Mouse (Mus musculus) testis, adult 2 months (tissue): ENCODE measurements around the gene Pskh1. TPM values are rescaled to one million over a fixed set of nuclear protein-coding genes. Genes with fewer than 3 reads are reported as not detected.

Experiments
- H3K27ac ChIP-seq: fragments of 200-500 bp; 2 replicates; pipeline ENCODE4 v1.5.1; 2012; ENCODE audit warnings: low read depth, low read length; ENCODE audit not compliant: control insufficient read depth, insufficient read depth
- H3K27me3 ChIP-seq: fragments of 200-500 bp; 2 replicates; pipeline ENCODE4 v1.6.1; 2012; ENCODE audit warnings: mild to moderate bottlenecking, low read length, moderate library complexity; ENCODE audit not compliant: control insufficient read depth, insufficient read depth
- H3K36me3 ChIP-seq: fragments of 200-500 bp; 2 replicates; pipeline ENCODE4 v1.6.1; 2012; ENCODE audit warnings: mild to moderate bottlenecking, low read length; ENCODE audit not compliant: control insufficient read depth, insufficient read depth
- H3K4me1 ChIP-seq: fragments of 200-500 bp; 2 replicates; pipeline ENCODE4 v1.6.1; 2012; ENCODE audit warnings: low read length; ENCODE audit not compliant: control insufficient read depth, insufficient read depth
- H3K4me3 ChIP-seq: fragments of 200-500 bp; 2 replicates; pipeline ENCODE4 v1.5.1; 2012; ENCODE audit warnings: low read depth, mild to moderate bottlenecking, low read length, moderate library complexity, mixed read lengths; ENCODE audit not compliant: control insufficient read depth
- CTCF ChIP-seq: fragments of 200-500 bp; IDR thresholded peaks from 2 replicates; pipeline ENCODE4 v1.5.1; 2012; ENCODE audit warnings: low read depth, mild to moderate bottlenecking, inconsistent platforms, low read length, moderate library complexity; ENCODE audit not compliant: control insufficient read depth, insufficient read depth, insufficient replicate concordance
- POLR2A ChIP-seq: fragments of 200-500 bp; IDR thresholded peaks from 2 replicates; pipeline ENCODE4 v1.6.1; 2012; ENCODE audit warnings: low read depth, mild to moderate bottlenecking, inconsistent platforms, low read length, moderate library complexity; ENCODE audit not compliant: control insufficient read depth
- polyA plus RNA-seq: library from polyadenylated mRNA; depleted of rRNA; stranded (reverse); fragments of >200 nt; gene quantifications from 2 replicates; pipeline ENCODE4 v1.2.3, GENCODE M21; 2012

Pskh1 gene
- polyA plus RNA-seq, 1 experiment, result 19.4 TPM

DNA sequence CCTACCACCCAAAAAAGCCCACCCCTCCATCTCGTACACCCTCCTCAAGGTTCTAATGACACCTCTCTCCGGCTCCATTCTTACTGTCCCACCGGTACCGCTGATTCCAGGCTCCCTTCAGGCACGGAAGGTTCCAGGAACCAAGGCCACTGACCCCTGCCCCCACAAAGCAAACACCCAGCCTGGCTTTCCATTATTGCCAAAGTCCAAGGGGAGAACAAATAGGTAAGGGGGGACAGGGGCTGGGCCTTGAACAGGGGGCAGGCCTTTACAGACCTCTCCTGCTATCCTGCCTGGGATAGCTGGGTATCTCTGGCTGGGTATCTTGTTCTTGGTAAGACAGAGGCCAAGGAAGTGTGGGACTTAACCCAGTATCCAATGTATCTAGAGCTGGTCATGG is 42.3 kb downstream of the Pskh1 start:
- TF ChIP-seq CTCF (no peak), POLR2A (no peak)
- Histone ChIP-seq H3K27me3 (no peaks in the 10 kb centered on the region), H3K4me3 (no peak overlapping the region), H3K36me3 (no peaks in the 10 kb centered on the region), H3K27ac (no peak overlapping the region), H3K4me1 (peaks cover 5% of the 10 kb centered on the region)

GRCm38 (mm10) chr8:105943321-105943739 is 43.1 kb downstream of the Pskh1 start, which contains the start of gene Lcat:
Lcat (minus strand) TSS chr8:105943382.
- Histone ChIP-seq H3K27me3 (no peaks in the 10 kb centered on the region), H3K4me1 (peaks cover 2% of the 10 kb centered on the region; the same call in 1 of the 2 replicates), H3K36me3 (no peaks in the 10 kb centered on the region), H3K27ac (no peak within 1 kb of the TSS), H3K4me3 (no peak within 1 kb of the TSS)
- TF ChIP-seq CTCF, result no peak

DNA sequence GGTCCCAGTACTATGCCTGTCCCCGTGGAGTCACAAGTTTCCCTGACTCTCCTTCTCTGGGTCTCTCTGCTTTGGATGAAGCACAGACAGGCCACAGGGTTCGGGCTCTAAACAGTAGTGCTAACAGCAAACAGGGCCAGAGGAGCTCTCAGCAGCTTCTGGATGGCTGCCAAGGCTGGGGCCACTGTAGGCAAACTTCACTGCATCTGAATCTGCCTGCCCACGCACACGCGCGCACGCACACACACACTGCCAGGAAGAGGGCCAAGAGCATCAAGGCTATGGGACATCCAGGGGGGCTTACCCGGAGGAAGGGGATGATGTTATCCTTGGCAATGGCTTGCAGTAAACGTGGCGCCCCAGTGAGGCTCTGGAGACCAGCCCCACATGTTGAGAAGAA is 49.1 kb downstream of the Pskh1 start:
- H3K36me3 ChIP-seq, result no peaks in the 10 kb centered on the region

DNA sequence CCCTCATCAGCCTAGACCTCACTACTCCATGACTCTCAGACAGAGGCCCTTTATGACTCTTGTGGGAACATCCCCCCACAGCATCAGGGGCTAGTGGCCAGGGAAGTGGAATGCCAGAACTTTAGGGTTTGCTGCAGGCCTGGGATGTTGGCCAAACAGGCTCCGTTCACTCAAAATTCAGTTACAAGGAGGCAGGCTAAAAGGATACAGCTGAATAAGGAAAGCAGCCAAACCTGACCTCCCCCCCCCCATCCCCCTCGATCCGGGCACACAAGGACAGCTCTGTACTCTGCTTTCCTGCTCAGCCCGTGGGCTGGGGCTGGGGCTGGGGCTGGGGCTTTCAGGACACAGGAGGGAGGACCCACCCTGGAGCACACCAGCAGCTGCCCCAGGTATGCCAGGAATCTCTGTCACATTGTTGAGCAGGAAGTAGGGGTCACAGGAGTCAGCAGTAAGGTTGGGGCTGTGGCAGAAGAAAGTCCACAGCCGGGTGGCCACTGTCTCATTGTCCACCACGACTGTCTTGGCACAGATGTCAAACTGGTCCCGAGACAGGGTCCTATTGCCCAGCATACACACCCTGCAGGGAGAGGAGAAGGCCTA is 50.9 kb downstream of the Pskh1 start:
- Histone ChIP-seq H3K27me3 (no peaks in the 10 kb centered on the region), H3K36me3 (no peaks in the 10 kb centered on the region), H3K4me3 (no peak overlapping the region), H3K4me1 (no peaks in the 10 kb centered on the region), H3K27ac (no peak overlapping the region)
- no peak for TF ChIP-seq CTCF
- TF ChIP-seq POLR2A, result no peak

More for the DNA sequence above, 49.1 kb downstream of the Pskh1 start:
- Histone ChIP-seq H3K27ac (no peak overlapping the region), H3K27me3 (no peaks in the 10 kb centered on the region), H3K4me1 (no peaks in the 10 kb centered on the region), H3K4me3 (no peak overlapping the region)
- no peak for TF ChIP-seq CTCF
- TF ChIP-seq POLR2A, result no peak

GRCm38 (mm10) chr8:105956556-105956955 is 56.3 kb downstream of the Pskh1 start:
- no peak overlapping the region for H3K4me3 ChIP-seq
- TF ChIP-seq CTCF (no peak), POLR2A (no peak)
- no peak overlapping the region for H3K27ac ChIP-seq
- no peaks in the 10 kb centered on the region for H3K36me3 ChIP-seq
- 0 out of 2 replicates have a peak, but pooled peaks cover 1% of the 10 kb centered on the region for H3K4me1 ChIP-seq
- no peaks in the 10 kb centered on the region for H3K27me3 ChIP-seq

DNA sequence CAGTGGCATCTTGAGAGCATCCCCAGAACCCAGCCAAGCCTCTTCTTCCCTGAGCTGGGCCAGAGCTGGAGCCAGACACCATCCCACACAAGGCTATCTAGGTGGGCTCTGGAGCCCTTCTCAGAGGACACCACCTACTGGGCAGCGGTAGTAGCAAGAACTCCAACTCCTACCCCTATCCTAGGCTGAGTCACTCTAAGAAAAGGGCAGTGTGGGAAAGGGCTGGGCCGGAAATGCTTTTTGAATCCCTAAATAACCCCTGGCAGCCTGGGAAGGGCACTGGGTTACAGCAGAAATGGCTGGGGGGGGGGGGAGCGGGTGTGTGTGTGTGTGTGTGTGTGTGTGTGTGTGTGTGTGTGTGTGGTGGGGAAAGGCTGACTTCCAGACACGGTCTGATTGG is 57.6 kb downstream of the Pskh1 start:
- no peaks in the 10 kb centered on the region for H3K36me3 ChIP-seq
- TF ChIP-seq POLR2A (no peak), CTCF (no peak)

GRCm38 (mm10) chr8:105959350-105959749 is 59.1 kb downstream of the Pskh1 start:
- peaks cover 3% of the 10 kb centered on the region; the same call in 1 of the 2 replicates for H3K4me1 ChIP-seq
- no peak for TF ChIP-seq POLR2A
- TF ChIP-seq CTCF, result no peak
- no peaks in the 10 kb centered on the region for H3K27me3 ChIP-seq
- H3K4me3 ChIP-seq, result no peak overlapping the region
- no peaks in the 10 kb centered on the region for H3K36me3 ChIP-seq
- no peak overlapping the region for H3K27ac ChIP-seq

More for the DNA sequence above, 57.6 kb downstream of the Pskh1 start:
- 0 out of 2 replicates have a peak, but pooled peaks cover 2% of the 10 kb centered on the region for H3K4me1 ChIP-seq
- no peak overlapping the region for H3K4me3 ChIP-seq
- H3K27me3 ChIP-seq, result no peaks in the 10 kb centered on the region
- no peak overlapping the region for H3K27ac ChIP-seq

GRCm38 (mm10) chr8:105961101-105961500 is 60.9 kb downstream of the Pskh1 start:
- Histone ChIP-seq H3K36me3 (no peaks in the 10 kb centered on the region), H3K4me1 (peaks cover 15% of the 10 kb centered on the region), H3K27ac (no peak overlapping the region), H3K27me3 (no peaks in the 10 kb centered on the region), H3K4me3 (no peak overlapping the region)
- TF ChIP-seq POLR2A, result no peak
- no peak for TF ChIP-seq CTCF
